Mouse (Mus musculus): ENCODE data around the gene Zeb2. TPM values are rescaled to one million over a fixed set of nuclear protein-coding genes. Genes with fewer than 3 reads are reported as not detected.

The Zeb2 gene
- polyA plus RNA-seq, 1 experiment from 2014 or later: 11.2 TPM

GRCm38 (mm10) chr2:45094371-45094967 lies 22.7 kb downstream of the Zeb2 start:
- Histone ChIP-seq H3K9ac (no peak overlapping the region), H3K4me2 (no peak overlapping the region), H3K27ac (replicated peaks) (no peak overlapping the region), H3K4me3 (replicated peaks) (no peak overlapping the region), H3K27me3 (no peaks in the 10 kb centered on the region), H3K4me1 (replicated peaks) (peaks cover 26% of the 10 kb centered on the region), H3K36me3 (replicated peaks) (peaks cover 50% of the 10 kb centered on the region), H3K9me3 (replicated peaks) (no peaks in the 10 kb centered on the region)
- 71% methylated on average over 2 of the region's 2 CpGs for WGBS (ENCODE audit: insufficient replicate concordance)
- ATAC-seq (ENCODE audit: insufficient read depth): no peak

GRCm38 (mm10) chr2:45093479-45093878 lies 23.7 kb downstream of the Zeb2 start:
- Histone ChIP-seq H3K36me3 (replicated peaks) (peaks cover 47% of the 10 kb centered on the region), H3K27me3 (no peaks in the 10 kb centered on the region), H3K4me3 (replicated peaks) (no peak overlapping the region), H3K4me2 (no peak overlapping the region), H3K9me3 (replicated peaks) (no peaks in the 10 kb centered on the region), H3K4me1 (replicated peaks) (peaks cover 28% of the 10 kb centered on the region), H3K9ac (no peak overlapping the region), H3K27ac (replicated peaks) (no peak overlapping the region)
- no peak for ATAC-seq (ENCODE audit: insufficient read depth)
- 83% methylated on average over 7 of the region's 7 CpGs for WGBS (ENCODE audit: insufficient replicate concordance)

- Histone ChIP-seq H3K4me2 (no peak overlapping the region), H3K9ac (no peak overlapping the region), H3K4me1 (replicated peaks) (peaks cover 28% of the 10 kb centered on the region), H3K27me3 (no peaks in the 10 kb centered on the region), H3K9me3 (replicated peaks) (no peaks in the 10 kb centered on the region), H3K36me3 (replicated peaks) (peaks cover 42% of the 10 kb centered on the region), H3K27ac (replicated peaks) (no peak overlapping the region), H3K4me3 (replicated peaks) (no peak overlapping the region)
- ATAC-seq (ENCODE audit: insufficient read depth): no peak
- WGBS (ENCODE audit: insufficient replicate concordance): 94% methylated on average over 5 of the region's 5 CpGs
These were observed 24.5 kb downstream of the Zeb2 start for GRCm38 (mm10) chr2:45092654-45093053.

GRCm38 (mm10) chr2:45090529-45091297 lies 26.5 kb downstream of the Zeb2 start:
- 78% methylated on average over 8 of the region's 8 CpGs for WGBS (ENCODE audit: insufficient replicate concordance)
- H3K36me3 ChIP-seq (replicated peaks): peaks cover 27% of the 10 kb centered on the region
- H3K4me3 ChIP-seq (replicated peaks): no peak overlapping the region
- H3K4me2 ChIP-seq: no peak overlapping the region
- H3K27me3 ChIP-seq: no peaks in the 10 kb centered on the region
- H3K9me3 ChIP-seq (replicated peaks): no peaks in the 10 kb centered on the region
- no peak overlapping the region for H3K9ac ChIP-seq
- H3K27ac ChIP-seq (replicated peaks): no peak overlapping the region
- peaks cover 25% of the 10 kb centered on the region for H3K4me1 ChIP-seq (replicated peaks)
- no peak for ATAC-seq (ENCODE audit: insufficient read depth)

GRCm38 (mm10) chr2:45089251-45089530 lies 28.0 kb downstream of the Zeb2 start:
- WGBS (ENCODE audit: insufficient replicate concordance): 46% methylated on average over 3 of the region's 3 CpGs
- Histone ChIP-seq H3K36me3 (replicated peaks) (peaks cover 18% of the 10 kb centered on the region), H3K27me3 (no peaks in the 10 kb centered on the region), H3K9ac (no peak overlapping the region), H3K9me3 (replicated peaks) (no peaks in the 10 kb centered on the region), H3K27ac (replicated peaks) (no peak overlapping the region), H3K4me3 (replicated peaks) (no peak overlapping the region), H3K4me2 (no peak overlapping the region), H3K4me1 (replicated peaks) (peaks cover 25% of the 10 kb centered on the region)
- no peak for ATAC-seq (ENCODE audit: insufficient read depth)

- no peaks in the 10 kb centered on the region for H3K27me3 ChIP-seq
- no peak overlapping the region for H3K4me2 ChIP-seq
- no peak for ATAC-seq (ENCODE audit: insufficient read depth)
- H3K4me1 ChIP-seq (replicated peaks): peaks cover 25% of the 10 kb centered on the region
- WGBS (ENCODE audit: insufficient replicate concordance): 59% methylated on average over 15 of the region's 15 CpGs
- peaks cover 12% of the 10 kb centered on the region for H3K36me3 ChIP-seq (replicated peaks)
- H3K9me3 ChIP-seq (replicated peaks): no peaks in the 10 kb centered on the region
- H3K4me3 ChIP-seq (replicated peaks): no peak overlapping the region
- H3K9ac ChIP-seq: no peak overlapping the region
- no peak overlapping the region for H3K27ac ChIP-seq (replicated peaks)
These were observed 28.6 kb downstream of the Zeb2 start for GRCm38 (mm10) chr2:45088435-45089250.

GRCm38 (mm10) chr2:45087208-45087607 lies 30.0 kb downstream of the Zeb2 start:
- Histone ChIP-seq H3K36me3 (replicated peaks) (no peaks in the 10 kb centered on the region; the same call in 1 of the 2 replicates), H3K4me1 (replicated peaks) (peaks cover 25% of the 10 kb centered on the region), H3K9me3 (replicated peaks) (no peaks in the 10 kb centered on the region), H3K27me3 (no peaks in the 10 kb centered on the region), H3K4me3 (replicated peaks) (no peak overlapping the region), H3K4me2 (no peak overlapping the region), H3K9ac (no peak overlapping the region), H3K27ac (replicated peaks) (no peak overlapping the region)
- no peak for ATAC-seq (ENCODE audit: insufficient read depth)
- WGBS (ENCODE audit: insufficient replicate concordance): 30% methylated on average over 4 of the region's 4 CpGs

GRCm38 (mm10) chr2:45085653-45086052 lies 31.5 kb downstream of the Zeb2 start:
- 73% methylated on average over 5 of the region's 5 CpGs for WGBS (ENCODE audit: insufficient replicate concordance)
- Histone ChIP-seq H3K27me3 (no peaks in the 10 kb centered on the region), H3K4me3 (replicated peaks) (no peak overlapping the region), H3K27ac (replicated peaks) (no peak overlapping the region), H3K4me2 (no peak overlapping the region), H3K9me3 (replicated peaks) (no peaks in the 10 kb centered on the region), H3K9ac (no peak overlapping the region), H3K4me1 (replicated peaks) (peaks cover 35% of the 10 kb centered on the region), H3K36me3 (replicated peaks) (no peaks in the 10 kb centered on the region; the same call in 1 of the 2 replicates)
- ATAC-seq (ENCODE audit: insufficient read depth): no peak

- WGBS (ENCODE audit: insufficient replicate concordance): 84% methylated on average over 10 of the region's 10 CpGs
- ATAC-seq (ENCODE audit: insufficient read depth): no peak
- no peak overlapping the region for H3K27ac ChIP-seq (replicated peaks)
- H3K4me1 ChIP-seq (replicated peaks): peaks cover 38% of the 10 kb centered on the region
- no peaks in the 10 kb centered on the region for H3K9me3 ChIP-seq (replicated peaks)
- no peak overlapping the region for H3K4me3 ChIP-seq (replicated peaks)
- H3K4me2 ChIP-seq: no peak overlapping the region
- no peak overlapping the region for H3K9ac ChIP-seq
- no peaks in the 10 kb centered on the region for H3K27me3 ChIP-seq
- H3K36me3 ChIP-seq (replicated peaks): no peaks in the 10 kb centered on the region; the same call in 1 of the 2 replicates
These were observed 34.2 kb downstream of the Zeb2 start for GRCm38 (mm10) chr2:45083042-45083441.

- Histone ChIP-seq H3K9ac (no peak overlapping the region), H3K27me3 (no peaks in the 10 kb centered on the region), H3K27ac (replicated peaks) (no peak overlapping the region), H3K4me3 (replicated peaks) (no peak overlapping the region), H3K4me2 (no peak overlapping the region), H3K36me3 (replicated peaks) (peaks cover 10% of the 10 kb centered on the region; the same call in 1 of the 2 replicates), H3K4me1 (replicated peaks) (peaks cover 42% of the 10 kb centered on the region), H3K9me3 (replicated peaks) (no peaks in the 10 kb centered on the region)
- ATAC-seq (ENCODE audit: insufficient read depth): no peak
- WGBS (ENCODE audit: insufficient replicate concordance): 88% methylated on average over 4 of the region's 4 CpGs
These were observed 35.6 kb downstream of the Zeb2 start for GRCm38 (mm10) chr2:45081559-45081958.

GRCm38 (mm10) chr2:45077938-45078487 lies 39.2 kb downstream of the Zeb2 start:
- Histone ChIP-seq H3K4me3 (replicated peaks) (peak overlapping the region; percentile 4; the same call in 1 of the 2 replicates), H3K9me3 (replicated peaks) (no peaks in the 10 kb centered on the region), H3K9ac (no peak overlapping the region), H3K4me1 (replicated peaks) (peaks cover 42% of the 10 kb centered on the region), H3K27ac (replicated peaks) (peak overlapping the region; percentile 72), H3K36me3 (replicated peaks) (peaks cover 10% of the 10 kb centered on the region; the same call in 1 of the 2 replicates), H3K4me2 (peak overlapping the region; percentile 54), H3K27me3 (no peaks in the 10 kb centered on the region)
- peak; percentile 69 for ATAC-seq (ENCODE audit: insufficient read depth)
- WGBS (ENCODE audit: insufficient replicate concordance): 10% methylated on average over 3 of the region's 3 CpGs
